Mouse (Mus musculus) CD4-positive, CD25-positive, alpha-beta regulatory T cell, adult 2 months (primary cell): ENCODE measurements around the gene Actn3.
A peak's percentile ranks its signal among the peaks of the same experiment; 100 is the strongest.
"Not testable (repeated sequence)": the region's sequence is repeated elsewhere in the genome, so short reads cannot be mapped to it uniquely, and the experiment has no call there.

ENCODE experiments used
- DNase-seq: peaks from one replicate; pipeline ENCODE4 v3.0.0-alpha.2; 2012; ENCODE audit warnings: low read depth, low spot score

The Actn3 gene

GRCm38 (mm10) chr19:4877785-4878184 is at the start of gene Actn3:
TSS of gene Actn3 (minus strand) at chr19:4877909.
- DNase-seq = no peak

GRCm38 (mm10) chr19:4925121-4925860 is 47.6 kb upstream of the Actn3 start:
- no peak for DNase-seq

GRCm38 (mm10) chr19:4919652-4920051 is 41.9 kb upstream of the Actn3 start:
- DNase-seq = no peak

DNA sequence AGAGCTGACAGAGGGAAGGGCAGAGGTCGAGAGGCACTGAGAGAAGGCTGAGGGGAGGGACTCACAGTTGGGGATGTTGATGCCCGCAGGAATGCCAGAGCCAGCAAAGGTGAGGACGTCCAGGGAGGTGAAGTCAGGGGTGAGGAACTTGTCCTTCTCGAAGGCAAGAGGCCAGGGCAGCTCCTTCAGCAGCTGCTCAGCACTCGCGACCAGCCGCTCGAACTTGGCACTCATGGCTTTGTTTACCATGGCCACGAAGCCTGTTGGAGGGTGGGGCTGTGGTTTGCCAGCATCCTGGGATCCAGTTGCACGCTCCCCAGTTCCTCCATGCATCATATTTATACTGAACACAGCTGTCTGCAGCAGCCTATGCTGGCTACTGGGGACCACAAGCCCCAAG is 39.1 kb upstream of the Actn3 start:
- DNase-seq = no peak

- DNase-seq = no peak
Observed at GRCm38 (mm10) chr19:4915924-4916603, 38.4 kb upstream of the Actn3 start.

GRCm38 (mm10) chr19:4909376-4909775 is 31.7 kb upstream of the Actn3 start:
- no peak for DNase-seq

DNA sequence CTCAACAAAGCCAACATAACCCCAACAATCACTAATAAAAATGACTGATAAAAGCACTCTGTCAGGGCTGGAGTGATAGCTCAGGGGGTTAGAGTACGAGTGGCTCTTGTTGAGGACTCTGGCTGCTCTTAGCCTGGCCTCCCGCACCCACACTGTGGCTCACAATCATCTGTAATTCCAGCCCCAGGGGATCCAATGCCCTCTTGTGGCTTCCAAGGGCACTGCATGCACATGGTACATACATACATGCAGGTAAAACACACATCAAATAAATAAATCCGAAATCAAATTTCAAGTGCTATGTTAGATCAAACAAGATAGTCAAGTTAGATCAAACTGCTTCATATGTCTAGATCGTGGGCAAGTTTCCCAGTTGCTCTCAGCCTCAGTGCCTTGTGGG is 30.4 kb upstream of the Actn3 start:
- peak; percentile 59 for DNase-seq

DNA sequence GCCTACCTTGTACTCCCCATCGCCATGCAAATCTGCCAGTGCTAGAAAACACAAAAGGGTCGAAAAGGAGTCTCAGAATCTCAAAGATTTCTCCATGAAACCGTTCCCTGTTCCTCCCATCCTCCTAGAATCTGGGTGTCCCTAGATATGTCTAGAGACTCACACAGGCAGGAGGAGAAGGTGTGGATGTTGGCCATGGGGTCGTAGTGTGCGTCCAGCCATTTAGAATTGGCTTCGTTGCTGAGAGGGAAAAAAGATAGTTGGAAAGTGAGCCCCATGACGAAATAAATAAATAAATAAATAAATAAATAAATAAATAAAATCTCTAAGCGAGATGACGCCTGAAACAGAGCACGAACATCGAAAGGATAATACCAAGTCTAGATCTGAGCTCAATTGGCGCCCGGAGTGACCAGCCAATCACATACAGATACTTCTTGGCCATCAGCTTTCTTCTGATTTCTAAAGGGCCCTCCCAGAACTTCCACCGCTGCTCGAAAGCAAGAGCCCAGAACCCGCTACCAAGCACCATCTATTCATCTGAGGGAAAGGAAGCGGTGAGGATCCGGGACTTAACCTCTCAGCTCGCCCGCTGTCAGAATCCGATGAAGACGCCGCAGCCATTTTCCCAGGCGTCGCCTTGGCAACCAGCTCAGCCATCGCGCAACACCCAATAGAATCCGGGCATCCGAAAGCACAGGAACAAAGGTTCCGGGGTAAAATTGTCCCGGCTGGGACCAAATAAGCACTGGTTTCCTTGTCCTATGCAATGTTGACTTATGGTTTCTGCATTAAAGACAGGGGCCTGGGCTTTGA is 28.5 kb upstream of the Actn3 start, which contains the start of gene Bbs1:
Gene Bbs1 (minus strand): TSS at position 650 of the 816 bp plus-strand sequence.
- DNase-seq = peak; percentile 87

DNA sequence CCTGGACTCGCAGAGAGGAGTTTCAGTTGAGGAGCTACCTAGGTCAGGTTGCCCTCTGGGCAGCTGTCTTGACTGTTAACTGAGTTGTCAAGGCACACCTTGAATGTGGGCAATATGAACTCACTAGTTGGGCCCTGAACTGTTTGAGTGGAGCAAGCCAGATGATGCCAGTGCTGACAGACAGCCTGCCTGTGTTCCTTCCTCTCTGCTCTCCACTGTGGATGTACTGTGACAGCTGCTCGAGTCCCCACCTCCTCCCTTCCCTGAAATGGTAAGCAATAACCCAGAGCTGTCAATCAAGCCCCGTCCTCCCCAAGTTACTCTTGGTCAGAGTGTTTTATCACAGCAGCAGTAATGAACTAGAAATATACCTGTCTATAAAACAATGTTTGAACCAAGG is 22.2 kb upstream of the Actn3 start:
- DNase-seq = no peak

- no peak for DNase-seq
Observed at GRCm38 (mm10) chr19:4898972-4899371, 21.3 kb upstream of the Actn3 start.

- DNase-seq = no peak
Observed at GRCm38 (mm10) chr19:4896780-4897520, 19.2 kb upstream of the Actn3 start.

DNA sequence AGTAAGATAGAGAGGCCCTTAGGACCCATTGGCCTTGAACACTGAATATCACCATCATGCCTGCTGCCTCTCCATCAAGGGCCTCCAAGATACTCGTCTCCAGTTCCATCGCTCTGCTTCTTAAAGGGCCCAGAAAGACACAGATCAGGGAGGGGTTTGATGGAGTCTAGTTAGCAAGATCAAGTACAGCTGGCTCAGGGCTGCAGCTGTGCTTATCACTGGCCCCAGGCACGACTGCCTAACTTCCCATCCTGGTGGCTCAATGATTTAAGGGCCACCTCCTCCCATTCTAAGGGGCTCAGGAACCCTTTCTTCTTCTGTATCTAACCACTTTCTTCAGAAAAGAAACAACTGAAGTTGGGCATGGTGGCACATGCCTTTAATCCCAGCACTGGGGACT is 14.1 kb upstream of the Actn3 start:
- no peak for DNase-seq

GRCm38 (mm10) chr19:4889791-4890190 is 12.1 kb upstream of the Actn3 start:
- DNase-seq = no peak

DNA sequence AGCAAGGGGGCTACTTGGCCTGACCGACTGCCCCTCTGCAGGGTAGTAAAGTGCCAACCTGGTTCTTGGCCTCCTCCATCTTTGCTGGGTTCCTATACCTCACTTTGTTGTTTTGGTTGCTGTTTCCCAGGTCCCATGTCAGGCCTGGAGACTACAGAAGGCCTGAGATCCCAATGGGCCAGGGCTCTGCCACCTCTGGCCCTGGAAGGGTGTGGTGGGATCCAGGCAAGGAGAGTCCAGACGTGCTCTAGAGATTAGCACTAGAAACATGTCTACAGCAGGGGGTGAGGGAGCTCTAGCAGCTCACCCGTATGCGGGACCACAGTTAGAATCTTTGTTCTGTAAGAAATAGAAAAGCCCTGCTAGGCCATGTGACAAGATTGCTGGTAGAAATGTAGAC is 6.3 kb upstream of the Actn3 start:
- DNase-seq = no peak

- DNase-seq = no peak
Observed at GRCm38 (mm10) chr19:4879324-4879703, 1.6 kb upstream of the Actn3 start.

DNA sequence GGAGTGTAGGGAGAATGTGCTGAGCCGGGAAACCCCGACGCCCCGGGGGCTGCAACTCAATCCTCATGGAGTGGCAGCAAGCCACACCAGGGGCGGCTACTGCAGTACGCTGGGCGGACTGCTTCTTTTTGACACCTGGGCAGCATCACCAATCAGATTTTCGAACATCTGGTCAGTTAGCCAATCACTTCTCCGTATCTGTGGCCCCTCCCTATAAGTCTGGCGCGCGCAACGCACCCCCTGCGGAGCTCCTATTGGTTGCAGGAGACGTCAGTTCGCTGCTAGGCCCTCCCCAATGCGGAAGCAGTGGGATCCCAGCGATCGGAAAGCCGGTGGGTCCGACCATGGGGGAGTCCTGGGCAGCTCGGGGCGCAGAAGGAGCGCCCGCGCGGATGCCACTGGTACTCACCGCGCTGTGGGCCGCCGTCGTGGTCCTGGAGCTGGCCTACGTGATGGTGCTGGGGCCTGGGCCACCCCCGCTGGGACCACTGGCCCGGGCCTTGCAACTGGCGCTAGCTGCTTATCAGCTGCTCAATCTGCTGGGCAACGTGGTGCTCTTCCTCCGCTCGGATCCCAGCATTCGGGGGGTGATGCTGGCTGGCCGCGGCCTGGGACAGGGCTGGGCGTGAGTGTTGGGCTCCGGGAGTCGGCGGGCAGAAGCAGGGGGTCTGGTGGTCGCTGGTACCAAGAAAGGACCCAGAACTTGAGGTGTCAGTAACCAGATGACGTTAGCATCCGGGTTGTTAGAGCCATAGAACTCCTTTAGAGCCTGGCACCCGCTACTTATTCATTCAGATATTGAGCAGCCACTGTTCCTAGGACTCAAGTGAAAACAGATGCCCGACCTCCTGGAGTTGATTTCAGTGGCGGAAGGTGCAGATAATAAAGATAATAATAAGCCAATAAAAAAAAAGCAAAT is 955 bp upstream of the Actn3 start, which contains the start of gene Zdhhc24:
Gene Zdhhc24 (plus strand): TSS at position 264 of the 919 bp plus-strand sequence.
- peak; percentile 95 for DNase-seq

DNA sequence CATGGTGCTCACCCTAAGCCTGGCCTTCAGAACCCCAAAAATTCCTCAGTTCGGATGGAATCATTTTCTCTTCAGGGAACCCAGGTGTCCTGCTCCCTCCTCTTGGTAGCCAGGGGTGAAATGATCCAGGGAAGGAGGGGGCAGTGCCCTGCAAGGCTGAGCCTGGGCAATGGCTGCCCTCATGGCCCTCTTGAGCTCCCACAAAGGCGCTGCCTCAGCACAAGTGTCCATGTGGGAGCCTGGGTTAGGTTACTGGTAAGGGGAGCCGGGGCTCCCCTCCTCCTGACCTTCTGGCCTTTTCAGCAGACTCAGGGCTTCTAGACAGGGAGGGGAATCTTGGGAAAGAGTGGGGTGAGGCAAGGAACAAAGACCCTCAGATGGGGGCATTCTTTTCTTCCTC is 954 bp downstream of the Actn3 start:
- DNase-seq = no peak

- DNase-seq = no peak
Observed at GRCm38 (mm10) chr19:4876241-4876640, 1.5 kb downstream of the Actn3 start.

DNA sequence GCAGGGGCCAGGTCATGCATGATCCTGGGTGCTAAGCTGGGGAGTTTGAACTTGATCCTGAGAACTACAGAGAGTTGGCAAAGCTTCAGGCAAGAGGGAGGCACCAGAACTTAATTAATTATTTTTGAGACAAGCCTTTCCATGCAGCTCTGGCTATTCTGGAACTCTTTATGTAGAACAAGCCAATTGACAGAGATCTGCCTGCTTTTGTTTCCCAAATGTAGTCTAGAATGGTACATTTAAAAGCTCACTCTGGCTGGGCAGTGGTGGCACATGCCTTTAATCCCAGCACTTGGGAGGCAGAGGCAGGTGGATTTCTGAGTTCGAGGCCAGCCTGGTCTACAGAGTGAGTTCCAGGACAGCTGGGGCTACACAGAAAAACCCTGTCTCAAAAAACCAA is 3.1 kb downstream of the Actn3 start:
- not testable (repeated sequence) for DNase-seq

DNA sequence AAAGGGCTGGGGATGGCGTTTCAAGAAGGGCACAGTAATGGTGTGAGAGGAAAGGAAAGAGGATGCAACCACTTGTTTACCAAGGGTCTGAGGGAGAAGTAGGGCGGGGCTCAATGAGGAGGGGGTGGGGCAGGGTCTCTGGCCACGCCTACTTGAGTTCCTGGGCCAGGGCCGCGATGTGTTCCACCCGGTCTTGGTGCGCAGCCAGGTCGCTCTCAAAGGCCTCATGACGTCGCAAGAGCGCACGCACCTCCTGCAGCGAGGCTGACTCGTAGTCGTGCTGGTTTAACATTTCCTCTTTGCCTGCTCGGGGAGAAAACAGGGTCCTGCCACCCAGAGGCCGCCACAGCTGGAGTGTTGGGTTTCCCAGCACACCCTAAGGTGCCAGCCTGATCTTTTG is 12.6 kb downstream of the Actn3 start:
- peak; percentile 65 for DNase-seq
